26 mouse cellular contexts compared by ENCODE assay signal in genomic region chr13:108418741-108419507, GRCm38 (mm10). TPM values are rescaled to one million over a fixed set of nuclear protein-coding genes. Genes with fewer than 3 reads are reported as not detected.
DNase-seq lines count a peak whose midpoint lies in the region; ATAC-seq and TF ChIP-seq lines count a peak whose summit lies in the region.
"Had no signal": no experiment of that assay in that cellular context is flagged by ENCODE, and none has a peak within 500 bp of the region (broad histone marks: within the 10 kb centered on the region; RNA-seq: fewer than 3 reads in every experiment).

No protein-coding gene starts in this region.

- 0 out of 2 replicates have a peak, but pooled peaks cover 6% of the 10 kb centered on the region for H3K4me1 ChIP-seq in kidney, adult 2 months (ENCODE audit: control insufficient read depth, insufficient read depth, low read length)
- no peaks in the 10 kb centered on the region for H3K4me1 ChIP-seq in midbrain, embryonic 11.5 days (ENCODE audit: control insufficient read depth, insufficient read depth, low read length)
- H3K4me1 ChIP-seq in midbrain, embryonic 16.5 days (ENCODE audit: control insufficient read depth, insufficient read depth, low read length): no peaks in the 10 kb centered on the region
- H3K4me1 ChIP-seq in liver, embryonic 14.5 days (replicated peaks; ENCODE audit: control insufficient read depth in 2 of 2, insufficient read depth in 2 of 2, low read length in 1 of 2): peaks cover 2 to 7% of the 10 kb centered on the region in 2 experiments; a peak in 3 of 4 replicates
- H3K4me1 ChIP-seq: embryonic facial prominence, embryonic 12.5 days; embryonic facial prominence, embryonic 15.5 days; heart, embryonic 12.5 days; heart, embryonic 15.5 days had no signal

- intact Hi-C loops in heart, postnatal 14 days (cut with DNase I): no loop called here

- no peak overlapping the region for H3K4me3 ChIP-seq in kidney, adult 2 months (ENCODE audit: insufficient read depth, low read depth, low read length)
- H3K4me3 ChIP-seq in midbrain, embryonic 11.5 days (ENCODE audit: low read depth, low read length): no peak overlapping the region
- H3K4me3 ChIP-seq in midbrain, embryonic 16.5 days (ENCODE audit: low read depth, low read length): no peak overlapping the region
- no peak overlapping the region for H3K4me3 ChIP-seq in liver, embryonic 14.5 days (ENCODE audit: insufficient read depth in 1 of 2, low read depth in 2 of 2, low read length in 2 of 2)
- H3K4me3 ChIP-seq: embryonic facial prominence, embryonic 12.5 days; embryonic facial prominence, embryonic 15.5 days; heart, embryonic 12.5 days; heart, embryonic 15.5 days had no signal

- no peak for ATAC-seq in midbrain, embryonic 11.5 days (ENCODE audit: low FRiP score)
- no peak for ATAC-seq in midbrain, embryonic 16.5 days
- peak; percentile 82 for ATAC-seq in liver, embryonic 14.5 days (ENCODE audit: insufficient read depth)
- ATAC-seq: forebrain, embryonic 14.5 days; forebrain, postnatal 0 days; Patski had no signal

- TF ChIP-seq POLR2A in kidney, adult 2 months (IDR thresholded peaks at IDR 0.05; ENCODE audit: low read depth, low read length): no peak

- no peaks in the 10 kb centered on the region for H3K36me3 ChIP-seq in kidney, adult 2 months (ENCODE audit: control insufficient read depth, insufficient read depth, low read length)
- no peaks in the 10 kb centered on the region for H3K36me3 ChIP-seq in midbrain, embryonic 11.5 days (ENCODE audit: control insufficient read depth, insufficient read depth, low read length)
- H3K36me3 ChIP-seq in midbrain, embryonic 16.5 days (ENCODE audit: control insufficient read depth, insufficient read depth, low read length): no peaks in the 10 kb centered on the region
- H3K36me3 ChIP-seq in liver, embryonic 14.5 days (replicated peaks; ENCODE audit: control insufficient read depth, insufficient read depth, low read depth): no peaks in the 10 kb centered on the region
- H3K36me3 ChIP-seq: embryonic facial prominence, embryonic 12.5 days; embryonic facial prominence, embryonic 15.5 days; heart, embryonic 12.5 days; heart, embryonic 15.5 days had no signal

- no peak overlapping the region for H3K4me2 ChIP-seq in midbrain, embryonic 11.5 days
- H3K4me2 ChIP-seq in midbrain, embryonic 16.5 days (ENCODE audit: low read length): no peak overlapping the region
- H3K4me2 ChIP-seq in liver, embryonic 14.5 days (ENCODE audit: low read depth): no peak overlapping the region
- H3K4me2 ChIP-seq: embryonic facial prominence, embryonic 12.5 days; embryonic facial prominence, embryonic 15.5 days; heart, embryonic 12.5 days; heart, embryonic 15.5 days; hindbrain, embryonic 14.5 days had no signal

- H3K9me3 ChIP-seq in midbrain, embryonic 11.5 days (ENCODE audit: control insufficient read depth, low read length): no peaks in the 10 kb centered on the region
- no peaks in the 10 kb centered on the region for H3K9me3 ChIP-seq in midbrain, embryonic 16.5 days (replicated peaks; ENCODE audit: control insufficient read depth, low read length, poor library complexity, severe bottlenecking)
- no peaks in the 10 kb centered on the region for H3K9me3 ChIP-seq in liver, embryonic 14.5 days (ENCODE audit: control insufficient read depth, low read length)
- H3K9me3 ChIP-seq: embryonic facial prominence, embryonic 12.5 days; embryonic facial prominence, embryonic 15.5 days; heart, embryonic 12.5 days; heart, embryonic 15.5 days had no signal

- no peaks in the 10 kb centered on the region for H3K27me3 ChIP-seq in kidney, adult 2 months (replicated peaks; ENCODE audit: control insufficient read depth, insufficient read depth, low read length)
- H3K27me3 ChIP-seq in midbrain, embryonic 11.5 days (ENCODE audit: control insufficient read depth, insufficient read depth, low read length): no peaks in the 10 kb centered on the region
- H3K27me3 ChIP-seq in midbrain, embryonic 16.5 days (ENCODE audit: control insufficient read depth, insufficient read depth, low read depth, low read length): no peaks in the 10 kb centered on the region
- no peaks in the 10 kb centered on the region for H3K27me3 ChIP-seq in liver, embryonic 14.5 days (ENCODE audit: control insufficient read depth, insufficient read depth, low read length)
- H3K27me3 ChIP-seq: embryonic facial prominence, embryonic 12.5 days; embryonic facial prominence, embryonic 15.5 days; heart, embryonic 12.5 days; heart, embryonic 15.5 days; Patski had no signal

- no peak for TF ChIP-seq EP300 in liver, embryonic 14.5 days (IDR thresholded peaks at IDR 0.05; ENCODE audit: low read depth)

- no peak overlapping the region for H3K9ac ChIP-seq in midbrain, embryonic 11.5 days (ENCODE audit: low read length)
- no peak overlapping the region for H3K9ac ChIP-seq in midbrain, embryonic 16.5 days (ENCODE audit: low read depth, low read length)
- H3K9ac ChIP-seq in liver, embryonic 14.5 days (replicated peaks): no peak overlapping the region
- H3K9ac ChIP-seq: embryonic facial prominence, embryonic 12.5 days; embryonic facial prominence, embryonic 15.5 days; forebrain, postnatal 0 days; heart, embryonic 12.5 days; heart, embryonic 15.5 days; hindbrain, embryonic 14.5 days had no signal

- H3K27ac ChIP-seq in kidney, adult 2 months (ENCODE audit: insufficient read depth, low read depth, low read length): no peak overlapping the region
- H3K27ac ChIP-seq in midbrain, embryonic 11.5 days (ENCODE audit: low read depth, low read length): no peak overlapping the region
- no peak overlapping the region for H3K27ac ChIP-seq in midbrain, embryonic 16.5 days (ENCODE audit: low read length)
- H3K27ac ChIP-seq in liver, embryonic 14.5 days: no peak overlapping the region
- H3K27ac ChIP-seq: embryonic facial prominence, embryonic 12.5 days; embryonic facial prominence, embryonic 15.5 days; heart, embryonic 15.5 days; hindbrain, embryonic 14.5 days had no signal

- WGBS in kidney, adult 2 months: 92% methylated on average over 1 of the region's 1 CpGs
- WGBS in midbrain, embryonic 11.5 days: 81% methylated on average over 1 of the region's 1 CpGs
- 100% methylated on average over 1 of the region's 1 CpGs for WGBS in midbrain, embryonic 16.5 days
- 7% methylated on average over 1 of the region's 1 CpGs for WGBS in liver, embryonic 14.5 days (ENCODE audit: insufficient replicate concordance)

- TF ChIP-seq CTCF in kidney, adult 2 months (conservative IDR thresholded peaks at IDR 0.05; ENCODE audit: insufficient read depth, insufficient read length, low read depth, low read length): no peak
- no peak for TF ChIP-seq CTCF in liver, embryonic 14.5 days (IDR thresholded peaks at IDR 0.05; ENCODE audit: low read depth)

- DNase-seq in kidney, adult 2 months: peak; percentile 67
- no peak for DNase-seq in kidney, adult 18-20 months
- peak; percentile 37 for DNase-seq in midbrain, embryonic 11.5 days (ENCODE audit: low spot score, missing footprints)
- peak in 2 of 3 experiments; percentile 14 to 31 for DNase-seq in liver, embryonic 14.5 days (ENCODE audit: low read depth in 3 of 3, low spot score in 3 of 3)
- no peak for DNase-seq in yolk sac, embryonic 10.5 days (ENCODE audit: low spot score)
- no peak for DNase-seq in adrenal gland, adult (ENCODE audit: inconsistent age in 2 of 2, low spot score in 1 of 2)
- no peak for DNase-seq in heart, postnatal 14 days
- DNase-seq: adrenal gland, adult 2 months; adrenal gland, postnatal 14 days; cerebellum, adult 11 months; cerebellum, adult 2 months; cerebellum, adult 9-11 months; cerebellum, postnatal 25 days; forebrain, postnatal 0 days; gastrocnemius, postnatal 25 days; heart, adult 18-20 months; heart, postnatal 10 days; heart, postnatal 4 days had no signal

RNA-seq across cellular contexts. Expression of gene Pde4d, which starts 30.8 kb away (rescaled TPM):
- 18.3 and 20.0 TPM in 2 replicates for polyA plus RNA-seq in kidney, adult 2 months (2012; rRNA removed)
- polyA plus RNA-seq in midbrain, embryonic 11.5 days (2014; fragmentation: Nextera tagmentation; extraction: Ambion mirVana): 8.7 and 10.1 TPM in 2 replicates
- 21.8 and 22.6 TPM in 2 replicates for polyA plus RNA-seq in midbrain, embryonic 16.5 days (2015; fragmentation: Nextera tagmentation; extraction: Ambion mirVana)
- polyA plus RNA-seq in liver, embryonic 14.5 days (2012; rRNA removed): 4.2 and 4.9 TPM in 2 replicates
- polyA plus RNA-seq in liver, embryonic 14.5 days (2014; fragmentation: Nextera tagmentation; extraction: Ambion mirVana): 8.6 and 10.2 TPM in 2 replicates
- total RNA-seq in heart, postnatal 14 days (2021): 10 to 100 TPM; 36.9 to 46.8 TPM

Comparison
In these comparisons a context has a peak if more than half of its experiments do, and no peak if none do; other contexts are left out.
1. DNase-seq: peak in kidney, adult 2 months (single experiment), midbrain, embryonic 11.5 days (single experiment) and liver, embryonic 14.5 days (2 of 3); none in kidney, adult 18-20 months (single experiment), yolk sac, embryonic 10.5 days (single experiment), adrenal gland, adult (0 of 2) and heart, postnatal 14 days (0 of 2).